Mouse (Mus musculus) cortical plate, adult 2 months (tissue): ENCODE data around the gene Camta1.

Experiments
- CTCF ChIP-seq: fragments of 200-500 bp; IDR thresholded peaks from 2 replicates; pipeline ENCODE4 v1.5.1; 2011; ENCODE audit warnings: mild to moderate bottlenecking, control low read depth, low read length; ENCODE audit not compliant: insufficient read depth; ENCODE audit errors: extremely low read depth
- POLR2A ChIP-seq: fragments of 200-500 bp; IDR thresholded peaks from 2 replicates; pipeline ENCODE4 v1.6.1; 2011; ENCODE audit warnings: mild to moderate bottlenecking, low read length, control low read depth; ENCODE audit not compliant: insufficient read depth; ENCODE audit errors: extremely low read depth

GRCm38 (mm10) chr4:150894718-150895501, 966.8 kb downstream of the Camta1 start:
- TF ChIP-seq POLR2A: no peak
- no peak for TF ChIP-seq CTCF
